Mouse (Mus musculus) spleen, adult 2 months (tissue): ENCODE measurements at regions not wholly inside any gene's neighbourhood (a gene's known extent, or its start where the extent isn't known, plus 50 kb on each side); places are given as distances from the start of the nearest gene placed in this dataset.

ENCODE experiments used
- CTCF ChIP-seq: fragments of 200-500 bp; IDR thresholded peaks from 2 replicates; pipeline ENCODE4 v1.5.1; 2011; ENCODE audit warnings: mild to moderate bottlenecking, inconsistent platforms; ENCODE audit not compliant: insufficient read depth, insufficient read length, insufficient replicate concordance; ENCODE audit errors: extremely low read depth
- POLR2A ChIP-seq: fragments of 200-500 bp; IDR thresholded peaks from 2 replicates; pipeline ENCODE4 v1.6.1; 2011; ENCODE audit warnings: low read depth, low read length, inconsistent platforms

DNA sequence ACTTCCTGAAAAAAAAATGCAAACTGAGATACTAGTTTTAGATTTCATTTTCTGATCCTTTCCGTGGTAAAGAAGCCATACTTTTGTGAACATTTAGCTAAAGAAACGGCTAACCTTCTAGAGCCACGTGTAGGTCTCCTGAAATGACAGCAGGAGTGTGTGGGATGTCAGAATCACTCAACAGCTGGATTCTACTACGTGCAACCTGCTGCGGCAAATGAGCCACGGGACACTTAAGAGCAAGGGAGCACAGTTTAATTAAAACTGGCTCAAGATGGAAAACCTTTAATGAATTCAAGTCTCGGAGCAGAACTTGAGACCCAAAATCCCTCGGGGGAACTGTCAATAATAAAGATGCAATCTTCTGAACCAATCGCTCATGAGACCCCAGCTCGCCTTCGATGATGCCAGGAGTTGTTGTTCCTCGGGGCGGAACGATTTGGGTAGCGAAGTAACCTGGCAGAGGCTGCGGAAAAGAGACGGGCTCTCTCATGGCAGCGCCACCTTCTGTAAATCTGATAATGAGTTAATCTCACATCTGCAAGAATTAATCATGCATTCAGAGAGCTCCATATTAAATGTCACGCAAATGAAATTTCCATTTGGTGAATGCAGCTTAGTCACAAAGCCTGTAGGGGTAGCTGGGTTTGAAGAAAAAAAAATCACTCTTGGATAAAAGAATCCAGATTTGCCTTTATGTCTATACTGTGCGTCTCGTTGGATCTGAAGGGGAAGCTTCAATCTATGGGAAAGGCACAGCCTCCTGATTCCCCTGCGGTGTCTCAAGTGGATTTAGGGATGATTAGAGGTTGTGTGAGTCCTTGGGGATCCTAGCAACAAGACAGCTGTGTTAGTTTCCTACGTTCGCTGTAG is 90.9 kb upstream of the Krr1 start:
- TF ChIP-seq CTCF: no peak
- no peak for TF ChIP-seq POLR2A
